Mouse (Mus musculus) yolk sac, embryonic 10.5 days (tissue): ENCODE data around the gene Iqck.
A peak's percentile ranks its signal among the peaks of the same experiment; 100 is the strongest.

Source experiments
- DNase-seq: peaks from one replicate; pipeline ENCODE4 v3.0.0-alpha.2; 2017; ENCODE audit warnings: low spot score

Iqck gene

DNA sequence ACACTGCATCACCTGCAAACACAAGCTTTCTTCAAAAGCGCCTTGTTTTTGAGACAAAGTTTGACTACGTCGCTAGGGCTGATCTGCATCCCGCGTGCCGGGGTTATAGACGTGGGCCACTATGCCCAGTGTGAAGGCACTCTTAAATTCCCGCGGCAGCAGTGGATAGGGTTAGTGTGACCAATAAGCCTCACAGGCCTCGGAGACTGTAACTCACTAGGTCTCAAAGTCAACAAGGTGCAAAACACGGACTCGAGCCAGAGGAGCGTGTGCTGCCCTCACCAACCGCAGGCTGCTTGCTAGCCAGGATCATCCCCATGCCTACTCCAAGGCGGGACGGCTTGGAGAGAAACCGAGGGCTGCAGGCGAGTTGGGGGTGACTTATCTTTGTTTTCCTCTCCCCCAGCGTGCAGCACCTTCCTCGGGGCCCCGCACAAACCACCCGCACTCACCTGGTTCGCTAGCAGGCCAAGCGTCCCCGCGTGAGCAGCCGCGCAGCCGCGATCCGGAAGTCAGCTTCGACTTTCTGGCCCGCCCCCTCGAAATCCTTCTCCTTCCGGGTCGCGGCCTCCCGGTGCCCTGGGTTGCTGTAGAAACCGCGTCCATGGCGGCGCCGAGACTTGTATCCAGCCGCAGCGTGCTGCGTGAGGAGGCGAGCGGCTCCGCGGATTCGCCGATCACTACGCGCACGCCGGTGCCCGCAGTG lies at the start of gene Iqck:
Gene Iqck, plus strand, starts transcription at position 582 of the 706 bp plus-strand sequence.
- peak; percentile 90 for DNase-seq

- no peak for DNase-seq
These were observed 48.7 kb upstream of the Iqck start for GRCm38 (mm10) chr7:118806631-118807411.

- DNase-seq, result no peak
These were observed 47.7 kb upstream of the Iqck start for GRCm38 (mm10) chr7:118807899-118808298.

DNA sequence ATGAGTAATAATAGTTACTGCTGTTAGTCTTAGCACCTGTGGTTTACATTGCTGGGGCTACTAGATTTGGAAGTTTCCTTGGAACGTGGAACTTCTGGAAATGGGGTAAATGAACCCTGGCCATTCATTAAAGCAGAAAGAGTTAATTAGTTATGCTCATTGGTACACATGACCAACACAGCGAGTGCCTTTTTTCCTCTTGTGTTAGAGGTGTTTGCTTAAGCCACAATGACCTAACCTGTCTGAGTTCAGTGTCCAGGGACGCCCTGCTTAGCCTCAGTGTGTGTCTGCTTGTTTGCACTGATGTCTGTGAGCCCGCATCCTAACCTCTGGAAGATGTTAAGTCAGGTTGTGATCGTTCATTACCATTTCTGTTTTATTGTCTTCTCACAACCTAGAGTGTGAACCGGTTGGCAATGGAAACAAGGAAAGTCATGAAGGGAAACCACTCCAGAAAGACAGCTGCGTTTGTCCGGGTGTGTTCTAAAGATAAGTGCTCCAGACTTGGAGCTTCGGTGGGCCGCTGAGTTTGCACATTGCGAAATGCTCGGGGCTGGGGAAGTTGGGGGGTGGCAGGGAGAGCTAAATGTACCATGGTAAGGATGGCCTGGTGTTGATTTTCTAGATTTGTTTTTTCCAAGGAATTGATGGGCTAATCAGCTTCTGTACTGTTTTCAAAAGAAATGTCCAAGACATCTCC lies 44.0 kb upstream of the Iqck start:
- DNase-seq, result peak; percentile 56

DNA sequence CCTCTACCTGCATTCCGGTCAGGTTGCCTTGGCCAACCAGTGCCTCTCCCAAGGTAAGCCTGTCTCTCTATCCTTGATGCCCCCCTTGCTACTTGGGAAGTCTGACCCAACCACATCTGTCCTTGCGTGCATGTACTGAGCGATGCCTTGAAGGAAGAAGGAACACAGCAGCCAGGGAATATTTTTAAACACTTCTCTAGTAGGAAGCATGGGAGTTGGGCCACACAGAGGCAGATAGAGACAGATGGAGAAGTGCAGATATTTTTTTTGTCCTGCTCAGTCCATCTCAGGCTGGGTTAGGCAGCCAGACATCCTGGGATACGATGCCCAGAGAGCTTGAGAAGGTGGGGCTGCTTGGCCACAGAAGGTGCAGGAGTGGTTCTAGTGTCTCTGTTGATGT lies 42.0 kb upstream of the Iqck start:
- no peak for DNase-seq

- no peak for DNase-seq
These were observed 39.3 kb upstream of the Iqck start for GRCm38 (mm10) chr7:118816275-118816674.

DNA sequence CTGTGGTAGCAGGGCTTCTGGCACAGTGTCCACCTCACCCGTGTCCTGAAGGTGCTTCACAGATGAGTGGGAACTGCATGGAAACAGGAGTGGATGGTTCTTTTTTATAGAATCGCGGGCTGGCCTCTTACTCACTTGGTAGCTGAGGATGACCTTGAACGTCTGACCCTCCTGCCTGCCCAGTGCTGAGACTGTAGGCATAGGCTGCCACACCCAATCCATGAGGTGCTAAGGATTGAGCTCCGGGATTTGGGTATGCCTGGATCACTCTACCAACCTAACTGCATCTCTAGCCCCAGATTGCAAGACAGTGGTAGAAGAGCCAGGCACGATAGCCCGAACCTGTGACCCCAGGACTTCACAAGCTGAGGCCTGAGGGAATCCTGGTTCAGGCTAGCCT lies 37.8 kb upstream of the Iqck start:
- DNase-seq, result no peak

- DNase-seq, result no peak
These were observed 35.9 kb upstream of the Iqck start for GRCm38 (mm10) chr7:118819666-118820065.

GRCm38 (mm10) chr7:118821356-118821755 lies 34.2 kb upstream of the Iqck start:
- DNase-seq, result no peak

GRCm38 (mm10) chr7:118821887-118822556 lies 33.5 kb upstream of the Iqck start:
- no peak for DNase-seq

DNA sequence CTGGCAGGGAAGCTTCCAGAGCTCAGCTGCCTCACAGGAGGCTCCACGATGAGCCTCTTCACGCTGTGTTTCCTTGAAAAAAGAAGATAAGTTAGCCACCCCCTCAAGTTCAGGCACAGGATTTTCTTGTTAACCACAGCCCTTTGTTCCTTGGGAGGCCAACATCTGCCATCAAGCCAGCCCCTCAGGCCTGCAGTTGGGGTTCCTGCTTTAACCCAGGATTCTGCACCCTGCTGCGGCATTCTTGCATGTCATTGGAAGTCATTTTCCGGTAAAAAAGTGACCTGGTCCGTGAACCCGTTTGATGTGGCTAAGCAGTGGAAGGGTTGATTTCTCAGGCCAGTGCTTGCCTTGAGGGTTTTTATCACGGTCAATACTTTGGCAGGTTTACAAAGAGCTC lies 31.1 kb upstream of the Iqck start:
- DNase-seq, result no peak

- no peak for DNase-seq
These were observed 27.6 kb upstream of the Iqck start for GRCm38 (mm10) chr7:118827975-118828416.

DNA sequence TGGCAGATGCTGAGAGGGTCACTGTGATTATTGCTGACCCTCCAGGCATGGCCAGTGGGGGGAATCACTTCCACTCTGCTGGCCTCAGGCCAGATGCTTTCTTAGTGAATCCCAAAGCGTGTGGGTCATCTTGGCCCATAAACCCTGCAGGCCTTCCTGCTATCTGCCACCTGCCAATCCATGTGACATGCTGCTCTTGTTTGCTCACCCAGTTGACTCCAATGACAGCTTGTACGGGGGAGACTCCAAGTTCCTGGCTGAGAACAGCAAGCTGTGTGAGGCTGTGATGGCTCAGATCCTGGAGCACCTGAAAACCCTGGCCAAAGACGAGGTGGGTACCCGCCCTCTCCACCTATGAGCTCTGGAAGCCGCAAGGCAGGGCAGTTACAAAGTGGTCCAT lies 17.7 kb upstream of the Iqck start:
- no peak for DNase-seq

GRCm38 (mm10) chr7:118841030-118841745 lies 14.4 kb upstream of the Iqck start:
- DNase-seq, result no peak

GRCm38 (mm10) chr7:118841796-118842195 lies 13.8 kb upstream of the Iqck start:
- no peak for DNase-seq

- no peak for DNase-seq
These were observed 12.6 kb upstream of the Iqck start for GRCm38 (mm10) chr7:118842938-118843337.

DNA sequence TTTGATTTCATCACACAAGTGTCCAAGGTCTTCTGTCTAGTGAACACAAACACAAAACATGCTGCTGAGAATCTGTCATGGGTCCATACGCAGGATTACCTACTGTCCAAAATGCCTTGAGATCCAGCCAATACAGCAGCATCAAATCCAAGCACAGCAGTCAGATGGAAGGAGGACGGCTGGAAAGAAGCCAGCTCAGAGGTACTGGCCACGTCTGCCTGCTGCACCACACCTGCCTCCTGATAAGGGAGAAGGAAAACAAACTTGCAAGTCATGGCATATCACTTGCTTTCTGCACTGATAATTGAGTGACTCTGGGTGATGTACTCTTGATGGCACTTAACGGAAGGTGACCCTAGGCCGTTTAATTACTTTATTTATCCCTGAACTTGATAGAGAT lies 10.4 kb upstream of the Iqck start:
- no peak for DNase-seq

DNA sequence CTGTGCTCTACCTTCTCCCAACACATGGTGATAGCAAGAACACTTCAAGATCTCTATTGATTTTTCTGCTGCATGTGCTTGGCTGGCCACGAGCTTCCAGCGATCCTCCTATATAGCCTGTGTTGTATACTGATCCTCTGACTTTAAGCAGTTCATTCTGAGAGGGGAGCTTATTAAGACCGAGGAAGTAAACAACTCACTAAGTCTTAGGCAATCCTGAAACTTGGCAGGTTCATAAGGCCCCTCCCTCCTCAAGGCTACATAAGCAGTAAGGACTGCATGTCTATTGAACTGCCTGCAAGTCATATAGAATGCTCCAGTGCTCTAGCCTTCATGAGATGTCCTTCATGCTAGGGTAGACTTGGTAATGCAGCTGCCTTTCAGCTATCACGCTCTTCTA lies 9.2 kb upstream of the Iqck start:
- DNase-seq, result no peak

- DNase-seq, result peak; percentile 61
These were observed 6.8 kb upstream of the Iqck start for GRCm38 (mm10) chr7:118848796-118849195.

DNA sequence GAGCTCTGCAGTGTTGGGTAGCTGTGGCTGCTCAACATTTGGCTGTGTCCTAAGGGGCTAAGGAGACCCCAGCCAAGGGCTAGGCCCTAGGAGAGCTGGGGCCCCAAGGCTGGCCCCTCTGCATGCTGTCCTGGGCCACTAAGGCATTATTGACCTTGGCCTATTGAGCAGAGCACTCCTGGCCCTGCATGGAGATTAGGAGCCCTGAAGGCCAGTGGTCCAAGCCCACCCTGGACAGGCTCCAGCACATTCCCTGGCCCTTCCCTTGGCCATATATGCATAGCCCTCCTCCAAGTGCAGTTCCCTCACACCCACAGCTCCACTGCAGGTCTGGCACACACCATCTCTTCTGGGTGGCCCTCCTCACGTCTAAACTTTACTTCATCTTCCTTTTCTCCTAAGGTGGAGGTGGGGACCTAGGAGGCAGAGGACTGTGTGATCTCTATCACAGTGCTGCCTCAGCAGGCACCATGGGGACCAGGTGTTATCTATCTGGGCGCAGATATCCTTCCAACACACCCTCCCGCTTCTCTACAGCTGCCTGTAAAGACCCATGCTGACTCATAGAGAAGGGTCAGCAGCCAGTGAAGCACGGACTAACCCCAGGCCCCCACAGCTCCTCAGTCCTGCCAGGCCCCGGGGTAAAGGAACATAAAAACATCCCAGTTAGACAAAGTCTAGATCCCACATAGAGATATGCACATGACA lies 5.9 kb upstream of the Iqck start:
- no peak for DNase-seq

- no peak for DNase-seq
These were observed 4.8 kb upstream of the Iqck start for GRCm38 (mm10) chr7:118850676-118851290.
